In the genomic region with DNA sequence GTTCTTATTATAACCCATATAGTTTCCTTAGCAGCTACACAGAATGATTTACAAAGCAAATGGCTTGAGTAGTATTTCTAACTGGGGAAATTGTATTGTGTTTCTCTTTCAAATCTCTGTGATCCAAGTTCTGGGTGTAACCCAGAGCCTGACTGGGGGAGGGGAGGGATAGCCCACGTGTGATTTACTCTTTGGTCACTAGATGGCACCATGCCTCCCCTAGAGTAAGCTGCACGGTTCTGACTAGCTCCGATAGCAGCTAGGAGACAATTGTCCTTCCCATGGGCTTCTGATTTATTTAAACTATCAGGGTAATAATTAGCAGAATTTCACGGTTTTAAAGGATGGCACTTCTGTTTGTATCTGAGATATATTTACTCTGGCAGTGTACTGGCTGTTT, we compare ENCODE assay signal across 8 mouse cellular contexts.
DNase-seq lines count a peak whose midpoint lies in the region; ATAC-seq and TF ChIP-seq lines count a peak whose summit lies in the region.

No protein-coding gene starts in this region.

- no peaks in the 10 kb centered on the region for H3K27me3 ChIP-seq in embryonic facial prominence, embryonic 14.5 days (replicated peaks; ENCODE audit: control insufficient read depth, insufficient read depth, low read length)
- no peaks in the 10 kb centered on the region for H3K27me3 ChIP-seq in heart, embryonic 16.5 days (ENCODE audit: control insufficient read depth, insufficient read depth, low read length)
- H3K27me3 ChIP-seq in liver, adult 2 months (ENCODE audit: control insufficient read depth, insufficient read depth, low read length): no peaks in the 10 kb centered on the region
- H3K27me3 ChIP-seq in splenic B cell, adult 2 months (ENCODE audit: control insufficient read depth, insufficient read depth, low read length, poor library complexity, severe bottlenecking): no peaks in the 10 kb centered on the region

- H3K4me3 ChIP-seq in bone marrow, adult 2 months (replicated peaks; ENCODE audit: control insufficient read depth, low read depth, low read length): no peak overlapping the region
- no peak overlapping the region for H3K4me3 ChIP-seq in embryonic facial prominence, embryonic 14.5 days (ENCODE audit: low read depth, low read length)
- H3K4me3 ChIP-seq in heart, embryonic 16.5 days (ENCODE audit: low read length): no peak overlapping the region
- no peak overlapping the region for H3K4me3 ChIP-seq in liver, adult 2 months (ENCODE audit: insufficient read depth, low read depth, low read length)

- H3K9me3 ChIP-seq in embryonic facial prominence, embryonic 14.5 days (ENCODE audit: control insufficient read depth, low read length): no peaks in the 10 kb centered on the region
- H3K9me3 ChIP-seq in heart, embryonic 16.5 days (replicated peaks; ENCODE audit: control insufficient read depth, low read length): no peaks in the 10 kb centered on the region

- H3K4me2 ChIP-seq in embryonic facial prominence, embryonic 14.5 days (ENCODE audit: low read depth, low read length): no peak overlapping the region
- H3K4me2 ChIP-seq in heart, embryonic 16.5 days (ENCODE audit: low read depth, low read length): no peak overlapping the region

- TF ChIP-seq POLR2A in bone marrow, adult 2 months (IDR thresholded peaks at IDR 0.05; ENCODE audit: borderline replicate concordance, control insufficient read depth, low read depth, low read length): no peak
- no peak for TF ChIP-seq POLR2A in liver, adult 2 months (IDR thresholded peaks at IDR 0.05; ENCODE audit: extremely low read depth, insufficient read depth, low read length)

- DNase-seq in embryonic facial prominence, embryonic 14.5 days (ENCODE audit: low spot score): peak; percentile 87
- peak; percentile 79 for DNase-seq in kidney, postnatal 10 days
- peak; percentile 70 for DNase-seq in liver, adult 2 months (ENCODE audit: extremely low read depth, low read depth, low spot score)
- DNase-seq in naive thymus-derived CD4-positive, alpha-beta T cell, adult 2 months (ENCODE audit: low read depth): peak; percentile 75
- DNase-seq in splenic B cell, adult 2 months (ENCODE audit: low read depth, low spot score): peak; percentile 78

- H3K27ac ChIP-seq in bone marrow, adult 2 months (ENCODE audit: control insufficient read depth, insufficient read depth, low read depth, low read length, poor library complexity): no peak overlapping the region
- H3K27ac ChIP-seq in embryonic facial prominence, embryonic 14.5 days (replicated peaks; ENCODE audit: low read depth, low read length): no peak overlapping the region
- H3K27ac ChIP-seq in heart, embryonic 16.5 days (ENCODE audit: low read length): no peak overlapping the region
- no peak overlapping the region for H3K27ac ChIP-seq in liver, adult 2 months (replicated peaks; ENCODE audit: insufficient read depth, low read depth, low read length)

- peak; percentile 93 for ATAC-seq in CD4-positive, CD25-positive, alpha-beta regulatory T cell, adult 4 months
- peak; percentile 86 for ATAC-seq in embryonic facial prominence, embryonic 14.5 days (ENCODE audit: low read depth)
- 0 out of 2 replicates have a peak, but pooled peaks have one; percentile 58 for ATAC-seq in heart, embryonic 16.5 days (replicated peaks; ENCODE audit: extremely low read depth, insufficient read depth, low FRiP score)

- H3K4me1 ChIP-seq in bone marrow, adult 2 months (ENCODE audit: control insufficient read depth, insufficient read depth, low read length): no peaks in the 10 kb centered on the region; the same call in 1 of the 2 replicates
- peaks cover 4% of the 10 kb centered on the region; the same call in 1 of the 2 replicates for H3K4me1 ChIP-seq in embryonic facial prominence, embryonic 14.5 days (ENCODE audit: control insufficient read depth, insufficient read depth, low read length)
- no peaks in the 10 kb centered on the region for H3K4me1 ChIP-seq in heart, embryonic 16.5 days (ENCODE audit: control insufficient read depth, insufficient read depth, low read length)
- H3K4me1 ChIP-seq in liver, adult 2 months (ENCODE audit: control insufficient read depth, insufficient read depth, low read length): no peaks in the 10 kb centered on the region; the same call in 1 of the 2 replicates

- H3K79me2 ChIP-seq in liver, adult 2 months (ENCODE audit: control insufficient read depth, insufficient read depth, low read length): no peaks in the 10 kb centered on the region

- no peak overlapping the region for H3K9ac ChIP-seq in embryonic facial prominence, embryonic 14.5 days (ENCODE audit: low read depth, low read length)
- no peak overlapping the region for H3K9ac ChIP-seq in heart, embryonic 16.5 days (ENCODE audit: low read length)
- H3K9ac ChIP-seq in liver, adult 2 months (ENCODE audit: low read depth, low read length): no peak overlapping the region

- WGBS in bone marrow, adult 2 months: 7% methylated on average over 4 of the region's 4 CpGs
- WGBS in embryonic facial prominence, embryonic 14.5 days: 2% methylated on average over 4 of the region's 4 CpGs
- WGBS in heart, embryonic 16.5 days: 4% methylated on average over 4 of the region's 4 CpGs
- 2% methylated on average over 4 of the region's 4 CpGs for WGBS in liver, adult 2 months

- peak; percentile 77 for TF ChIP-seq CTCF in bone marrow, adult 2 months (IDR thresholded peaks at IDR 0.05; ENCODE audit: control insufficient read depth, insufficient read depth, low read length)
- peak; percentile 79 for TF ChIP-seq CTCF in liver, adult 2 months (IDR thresholded peaks at IDR 0.05; ENCODE audit: low read depth, low read length)

- H3K36me3 ChIP-seq in embryonic facial prominence, embryonic 14.5 days (ENCODE audit: control insufficient read depth, insufficient read depth, low read length): no peaks in the 10 kb centered on the region
- H3K36me3 ChIP-seq in heart, embryonic 16.5 days (ENCODE audit: control insufficient read depth, insufficient read depth): no peaks in the 10 kb centered on the region
- no peaks in the 10 kb centered on the region for H3K36me3 ChIP-seq in liver, adult 2 months (ENCODE audit: control insufficient read depth, insufficient read depth, low read length)
- H3K36me3 ChIP-seq in splenic B cell, adult 2 months (ENCODE audit: control insufficient read depth, insufficient read depth, low read length, poor library complexity, severe bottlenecking): no peaks in the 10 kb centered on the region
